Mouse (Mus musculus) heart, embryonic 11.5 days (tissue): ENCODE measurements around the gene Mta1. TPM values are rescaled to one million over a fixed set of nuclear protein-coding genes. Genes with fewer than 3 reads are reported as not detected.
A peak's percentile ranks its signal among the peaks of the same experiment; 100 is the strongest.

Experiments used
- ATAC-seq: fragments of 200-750 bp; cut with Nextera tagmentation; replicated peaks from 2 replicates; pipeline ENCODE4 v1.8.0; 2017; ENCODE audit warnings: moderate library complexity; ENCODE audit not compliant: insufficient number of reproducible peaks, low FRiP score, low TSS enrichment
- H3K27ac ChIP-seq: fragments of 300-500 bp; sonication (generic); 2 replicates; pipeline ENCODE4 v1.5.1; 2014; ENCODE audit warnings: mild to moderate bottlenecking, low read depth, low read length
- H3K27me3 ChIP-seq: fragments of 300-500 bp; sonication (generic); 2 replicates; pipeline ENCODE4 v1.6.1; 2014; ENCODE audit warnings: mild to moderate bottlenecking, low read length, mixed read lengths; ENCODE audit not compliant: control insufficient read depth, insufficient read depth
- H3K36me3 ChIP-seq: fragments of 300-500 bp; sonication (generic); 2 replicates; pipeline ENCODE4 v1.6.1; 2014; ENCODE audit warnings: mild to moderate bottlenecking, low read length, moderate library complexity, mixed read lengths; ENCODE audit not compliant: control insufficient read depth, insufficient read depth
- H3K4me1 ChIP-seq: fragments of 300-500 bp; sonication (generic); 2 replicates; pipeline ENCODE4 v1.6.1; 2014; ENCODE audit warnings: low read length; ENCODE audit not compliant: control insufficient read depth, insufficient read depth
- H3K4me2 ChIP-seq: fragments of 300-500 bp; sonication (generic); 2 replicates; pipeline ENCODE4 v1.6.1; 2014; ENCODE audit warnings: mild to moderate bottlenecking, moderate library complexity
- H3K4me3 ChIP-seq: fragments of 300-500 bp; sonication (generic); 2 replicates; pipeline ENCODE4 v1.5.1; 2014; ENCODE audit warnings: low read depth, low read length
- H3K9ac ChIP-seq: fragments of 300-500 bp; sonication (generic); 2 replicates; pipeline ENCODE4 v1.6.1; 2014; ENCODE audit warnings: mild to moderate bottlenecking, low read depth, low read length, moderate library complexity
- H3K9me3 ChIP-seq: fragments of 300-500 bp; sonication (generic); replicated peaks from 2 replicates; pipeline ENCODE4 v1.6.1; 2016; ENCODE audit warnings: low read length; ENCODE audit not compliant: control insufficient read depth
- WGBS: fragments of 180-500 bp; shearing (Covaris S2); extraction: QIAGEN DNeasy Blood & Tissue Kit; methylation state at CpG from one replicate; pipeline ENCODE4 v1.1.7; 2014; ENCODE audit not compliant: insufficient replicate concordance; 5-methylcytosine and 5-hydroxymethylcytosine counted together
- polyA plus RNA-seq: library from polyadenylated mRNA; unstranded; fragments of >200 nt; fragmentation: Nextera tagmentation; extraction: Ambion mirVana; gene quantifications from 2 replicates; pipeline ENCODE4 v1.2.1, GENCODE M21; 2014

Gene Mta1
- polyA plus RNA-seq, 1 experiment from 2014 or later = 14.7 TPM

- H3K27ac ChIP-seq = peak within 1 kb of the TSS; percentile 58
- H3K4me2 ChIP-seq = peak within 1 kb of the TSS; percentile 48
- 10% methylated on average over 45 of the region's 45 CpGs for WGBS
- peak within 1 kb of the TSS; percentile 56 for H3K9ac ChIP-seq
- peaks cover 11% of the 10 kb centered on the region for H3K36me3 ChIP-seq
- ATAC-seq = no peak
- H3K4me1 ChIP-seq = peaks cover 64% of the 10 kb centered on the region
- peak within 1 kb of the TSS; percentile 18 for H3K4me3 ChIP-seq
- no peaks in the 10 kb centered on the region for H3K9me3 ChIP-seq
- H3K27me3 ChIP-seq = no peaks in the 10 kb centered on the region
Observed at GRCm38 (mm10) chr12:113146112-113147057, 48.3 kb downstream of the Mta1 start, which contains the start of gene Crip1. Crip1 (plus strand) TSS chr12:113146316.

- Histone ChIP-seq H3K36me3 (peaks cover 11% of the 10 kb centered on the region), H3K4me1 (peaks cover 60% of the 10 kb centered on the region), H3K27me3 (no peaks in the 10 kb centered on the region), H3K9ac (no peak overlapping the region), H3K4me2 (no peak overlapping the region), H3K27ac (peak overlapping the region; percentile 8), H3K4me3 (no peak overlapping the region), H3K9me3 (no peaks in the 10 kb centered on the region)
- WGBS = 67% methylated on average over 8 of the region's 8 CpGs
- ATAC-seq = no peak
Observed at GRCm38 (mm10) chr12:113147481-113147880, 49.4 kb downstream of the Mta1 start.

- Histone ChIP-seq H3K36me3 (peaks cover 11% of the 10 kb centered on the region), H3K4me1 (peaks cover 56% of the 10 kb centered on the region), H3K4me2 (no peak overlapping the region), H3K9ac (no peak overlapping the region), H3K27ac (no peak overlapping the region), H3K9me3 (no peaks in the 10 kb centered on the region), H3K4me3 (no peak overlapping the region), H3K27me3 (no peaks in the 10 kb centered on the region)
- ATAC-seq = no peak
- WGBS = 30% methylated on average over 16 of the region's 16 CpGs
Observed at GRCm38 (mm10) chr12:113148381-113149035, 50.4 kb downstream of the Mta1 start.

- peaks cover 48% of the 10 kb centered on the region for H3K4me1 ChIP-seq
- peaks cover 9% of the 10 kb centered on the region for H3K36me3 ChIP-seq
- no peaks in the 10 kb centered on the region for H3K27me3 ChIP-seq
- H3K27ac ChIP-seq = no peak overlapping the region
- H3K4me2 ChIP-seq = no peak overlapping the region
- ATAC-seq = no peak
- no peak overlapping the region for H3K4me3 ChIP-seq
- H3K9ac ChIP-seq = no peak overlapping the region
- H3K9me3 ChIP-seq = no peaks in the 10 kb centered on the region
- WGBS = 66% methylated on average over 4 of the region's 4 CpGs
Observed at GRCm38 (mm10) chr12:113149341-113149740, 51.3 kb downstream of the Mta1 start.

- no peak for ATAC-seq
- Histone ChIP-seq H3K4me3 (no peak overlapping the region), H3K36me3 (peaks cover 5% of the 10 kb centered on the region), H3K27ac (no peak overlapping the region), H3K9ac (no peak overlapping the region), H3K9me3 (no peaks in the 10 kb centered on the region), H3K27me3 (no peaks in the 10 kb centered on the region), H3K4me1 (peaks cover 45% of the 10 kb centered on the region), H3K4me2 (no peak overlapping the region)
- WGBS = 73% methylated on average over 3 of the region's 3 CpGs
Observed at GRCm38 (mm10) chr12:113149896-113150295, 51.8 kb downstream of the Mta1 start.

- ATAC-seq = no peak
- no peaks in the 10 kb centered on the region for H3K36me3 ChIP-seq
- H3K4me1 ChIP-seq = peaks cover 47% of the 10 kb centered on the region
- no peak overlapping the region for H3K4me3 ChIP-seq
- peak overlapping the region; percentile 83; the same call in 1 of the 2 replicates for H3K4me2 ChIP-seq
- 61% methylated on average over 4 of the region's 4 CpGs for WGBS
- no peaks in the 10 kb centered on the region for H3K9me3 ChIP-seq
- H3K9ac ChIP-seq = no peak overlapping the region
- no peak overlapping the region for H3K27ac ChIP-seq
- H3K27me3 ChIP-seq = no peaks in the 10 kb centered on the region
Observed at GRCm38 (mm10) chr12:113150591-113150990, 52.5 kb downstream of the Mta1 start.

GRCm38 (mm10) chr12:113151046-113151445 lies 53.0 kb downstream of the Mta1 start:
- peak overlapping the region; percentile 83 for H3K4me2 ChIP-seq
- no peak for ATAC-seq
- 0 out of 2 replicates have a peak overlapping the region, but pooled peaks have one; percentile 59 for H3K4me3 ChIP-seq
- no peak overlapping the region for H3K9ac ChIP-seq
- H3K4me1 ChIP-seq = peaks cover 44% of the 10 kb centered on the region
- H3K27ac ChIP-seq = no peak overlapping the region
- WGBS = 57% methylated on average over 8 of the region's 8 CpGs
- H3K27me3 ChIP-seq = no peaks in the 10 kb centered on the region
- H3K36me3 ChIP-seq = no peaks in the 10 kb centered on the region
- no peaks in the 10 kb centered on the region for H3K9me3 ChIP-seq

GRCm38 (mm10) chr12:113151661-113152271 lies 53.7 kb downstream of the Mta1 start:
- H3K4me2 ChIP-seq = peak overlapping the region; percentile 83
- under 1% methylated on average over 36 of the region's 36 CpGs for WGBS
- no peak for ATAC-seq
- H3K9ac ChIP-seq = peak overlapping the region; percentile 71
- H3K4me3 ChIP-seq = peak overlapping the region; percentile 59
- no peaks in the 10 kb centered on the region for H3K9me3 ChIP-seq
- H3K4me1 ChIP-seq = peaks cover 39% of the 10 kb centered on the region
- H3K27me3 ChIP-seq = no peaks in the 10 kb centered on the region
- H3K27ac ChIP-seq = no peak overlapping the region
- H3K36me3 ChIP-seq = no peaks in the 10 kb centered on the region
